Mouse (Mus musculus) cortical plate, adult 2 months (tissue): ENCODE data around the gene 6330409D20Rik.

Experiments used
- CTCF ChIP-seq: fragments of 200-500 bp; IDR thresholded peaks from 2 replicates; pipeline ENCODE4 v1.5.1; 2011; ENCODE audit warnings: mild to moderate bottlenecking, control low read depth, low read length; ENCODE audit not compliant: insufficient read depth; ENCODE audit errors: extremely low read depth
- POLR2A ChIP-seq: fragments of 200-500 bp; IDR thresholded peaks from 2 replicates; pipeline ENCODE4 v1.6.1; 2011; ENCODE audit warnings: mild to moderate bottlenecking, low read length, control low read depth; ENCODE audit not compliant: insufficient read depth; ENCODE audit errors: extremely low read depth

DNA sequence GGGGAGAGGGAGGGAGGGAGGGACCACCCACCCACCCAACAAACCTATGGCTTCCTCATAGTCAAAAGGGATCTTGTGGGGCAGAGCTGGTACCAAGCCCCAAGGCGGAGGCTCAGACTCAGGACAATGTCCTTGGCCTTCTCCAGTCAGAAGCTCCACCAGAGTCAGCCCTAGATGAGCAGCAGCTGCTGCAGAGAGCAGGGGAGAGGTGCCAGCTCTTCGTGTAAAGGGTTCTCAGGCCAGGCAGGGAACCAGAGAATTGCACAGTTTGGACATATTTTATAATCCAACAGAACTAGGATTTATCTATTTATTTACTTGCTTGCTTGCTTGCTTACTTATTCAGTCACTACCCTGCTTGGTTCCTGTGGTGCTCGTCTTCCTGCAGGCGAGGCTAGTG is 1.5 kb downstream of the 6330409D20Rik start:
- TF ChIP-seq CTCF (no peak), POLR2A (no peak)
